Mouse (Mus musculus): ENCODE measurements around the gene Mphosph9.

DNA sequence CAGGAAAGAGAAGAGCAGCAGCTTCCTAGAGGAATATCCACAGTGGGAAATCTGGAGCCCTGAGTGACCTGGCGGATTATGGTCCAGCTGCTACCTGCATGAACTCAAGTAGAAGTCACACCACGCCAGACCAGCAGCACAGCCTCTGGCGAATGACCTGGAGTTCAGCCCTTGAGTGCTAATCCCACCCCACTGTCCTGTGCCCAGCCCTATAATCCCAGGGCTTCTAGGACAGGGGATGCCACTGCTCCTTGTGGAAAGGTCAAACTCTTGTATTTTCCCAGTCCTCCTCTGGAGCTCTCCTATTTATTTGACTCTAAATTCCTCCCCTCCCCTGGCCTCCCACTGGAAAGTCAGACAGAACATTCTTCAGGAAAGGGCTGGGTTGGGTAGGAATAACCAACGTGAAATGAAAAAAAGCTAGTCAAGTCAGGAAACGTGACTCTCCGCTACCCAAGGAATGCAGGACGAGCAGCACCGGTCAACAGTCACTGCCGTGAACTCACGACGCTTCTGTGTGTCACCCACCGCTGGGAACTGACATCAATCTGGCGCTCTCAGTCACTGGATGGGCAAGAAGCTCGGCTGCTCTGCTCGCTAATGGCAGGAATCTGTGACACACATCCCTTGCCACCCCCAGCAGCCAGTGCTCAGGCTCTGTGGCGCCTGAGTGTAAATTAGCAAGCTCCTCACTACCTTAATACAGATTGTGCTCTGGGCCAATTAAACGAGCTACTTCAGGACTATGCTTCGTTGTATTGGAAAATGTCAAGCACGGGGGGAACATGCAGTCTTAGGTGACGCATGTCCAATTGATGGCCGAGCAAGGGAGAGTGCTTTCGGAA lies 86.7 kb downstream of the Mphosph9 start:
- TF ChIP-seq POLR2A (IDR thresholded peaks at IDR 0.05; ENCODE audit: extremely low read depth, insufficient read depth, low read length) (no peak), CTCF (IDR thresholded peaks at IDR 0.05; ENCODE audit: low read depth, low read length) (no peak)

Measured in liver, adult 2 months (tissue).